Mouse (Mus musculus): ENCODE data around the gene Dyrk3.
"Not testable (repeated sequence)": the region's sequence is repeated elsewhere in the genome, so short reads cannot be mapped to it uniquely, and the experiment has no call there.

The Dyrk3 gene

DNA sequence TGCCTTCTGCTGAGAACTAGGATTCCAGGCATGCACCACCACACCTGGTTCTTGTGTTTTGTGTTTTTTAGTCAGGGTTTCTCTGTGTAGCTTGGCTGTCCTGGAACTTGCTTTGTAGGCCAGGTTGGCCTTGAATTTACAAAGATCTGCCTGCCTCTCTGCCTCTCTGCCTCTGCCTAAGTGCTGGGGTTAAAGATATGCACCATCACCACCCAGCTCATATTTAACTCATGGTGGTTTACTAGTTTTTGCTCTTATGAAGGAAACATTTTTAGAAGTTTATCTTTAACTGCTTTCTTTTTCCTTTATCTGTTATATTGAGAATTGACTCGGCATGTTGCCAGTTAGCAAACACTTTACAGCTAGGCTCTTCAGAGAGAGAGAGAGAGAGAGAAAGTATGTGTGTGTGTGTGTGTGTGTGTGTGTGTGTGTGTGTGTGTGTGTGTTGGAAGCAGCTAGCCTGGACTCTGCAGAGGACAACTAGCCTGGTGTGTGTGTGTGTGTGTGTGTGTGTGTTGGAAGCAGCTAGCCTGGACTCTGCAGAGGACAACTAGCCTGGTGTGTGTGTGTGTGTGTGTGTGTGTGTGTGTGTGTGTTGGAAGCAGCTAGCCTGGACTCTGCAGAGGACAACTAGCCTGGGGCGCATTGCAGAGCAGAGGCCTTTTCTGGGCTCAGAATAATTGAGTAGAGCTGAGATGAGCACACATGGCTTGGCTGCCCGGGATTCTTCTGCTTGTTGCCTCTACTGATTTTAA is 21.6 kb upstream of the Dyrk3 start:
- in situ Hi-C loops (cut with MboI, MseI): loop anchor here (5.0 kb wide), 1 partner anchor 37 kb away; no protein-coding TSS in a partner anchor

- in situ Hi-C loops (cut with MboI, MseI): no loop called here
Measured at GRCm38 (mm10) chr1:131155456-131155855, 17.3 kb upstream of the Dyrk3 start.

DNA sequence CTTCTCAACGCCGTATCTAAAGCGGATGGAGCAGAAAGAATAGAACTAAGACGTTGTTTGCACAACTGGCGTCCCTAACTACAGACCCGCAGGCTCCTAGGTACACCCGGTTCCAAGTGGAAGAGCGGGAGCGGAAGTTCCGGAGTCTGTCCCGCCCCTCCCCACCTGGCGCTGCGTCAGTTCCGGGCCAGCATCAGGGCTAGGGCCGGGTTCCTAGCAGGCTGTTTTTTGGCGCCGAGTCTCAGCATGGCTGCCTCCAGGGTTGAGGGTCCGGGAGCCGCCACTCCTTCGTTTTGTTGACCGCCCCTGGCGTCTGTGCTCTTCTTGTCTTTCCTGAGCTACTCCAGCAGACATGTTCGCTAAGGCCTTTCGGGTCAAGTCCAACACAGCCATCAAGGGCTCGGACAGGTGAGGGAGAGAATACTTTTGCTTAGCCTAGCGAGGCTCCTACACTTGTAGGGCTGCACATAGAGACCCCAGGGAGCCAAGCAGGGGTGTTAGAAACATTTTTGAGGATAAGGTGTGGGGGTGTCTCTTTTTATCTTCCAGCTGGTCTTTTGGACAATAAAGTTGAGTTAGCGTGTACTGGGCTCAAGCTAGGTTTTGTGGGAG is 15.0 kb upstream of the Dyrk3 start, which contains the start of gene Eif2d:
Gene Eif2d (plus strand): TSS at position 164 of the 612 bp plus-strand sequence.
- in situ Hi-C loops (cut with MboI, MseI): no loop called here

DNA sequence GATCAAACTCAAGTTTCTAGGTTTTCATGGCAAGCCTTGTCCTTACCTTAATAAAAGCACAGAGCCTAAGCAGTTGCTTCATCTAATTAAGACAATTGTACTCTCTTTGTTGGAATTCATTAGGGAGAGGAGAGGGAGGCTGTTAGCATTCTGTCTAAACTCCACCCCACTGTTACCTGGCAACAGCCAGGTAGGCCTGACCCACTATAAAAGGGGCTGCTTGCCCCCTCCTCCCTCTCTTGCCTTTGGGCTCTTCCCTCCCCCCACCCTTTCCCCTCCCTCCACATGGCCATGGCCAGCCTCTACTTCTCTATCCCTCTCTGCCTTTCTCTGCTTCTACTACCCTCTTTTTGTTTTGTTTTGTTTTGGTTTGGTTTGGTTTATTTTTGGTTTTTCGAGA is 11.4 kb upstream of the Dyrk3 start:
- in situ Hi-C loops (cut with MboI, MseI): no loop called here

DNA sequence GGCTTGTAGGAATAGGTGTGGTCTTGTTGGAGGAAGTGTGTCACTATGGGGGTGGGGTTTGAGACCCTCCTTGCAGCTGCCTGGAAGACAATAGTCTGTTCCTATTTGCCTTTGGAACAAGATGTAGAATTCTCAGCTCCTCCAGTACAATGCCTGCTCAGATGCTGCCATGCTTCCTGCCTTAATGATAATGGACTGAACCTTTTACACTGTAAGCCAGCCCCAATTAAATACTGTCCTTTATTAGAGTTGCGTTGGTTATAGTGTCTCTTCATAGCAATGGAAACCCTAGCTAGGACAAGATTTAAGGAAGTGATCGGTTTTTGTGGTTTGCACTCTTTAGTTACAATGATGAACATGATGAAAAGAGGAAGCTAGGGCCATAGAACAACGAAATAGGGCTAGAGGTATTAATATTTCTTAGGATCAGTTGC is 8.1 kb upstream of the Dyrk3 start:
- in situ Hi-C loops (cut with MboI, MseI): no loop called here

DNA sequence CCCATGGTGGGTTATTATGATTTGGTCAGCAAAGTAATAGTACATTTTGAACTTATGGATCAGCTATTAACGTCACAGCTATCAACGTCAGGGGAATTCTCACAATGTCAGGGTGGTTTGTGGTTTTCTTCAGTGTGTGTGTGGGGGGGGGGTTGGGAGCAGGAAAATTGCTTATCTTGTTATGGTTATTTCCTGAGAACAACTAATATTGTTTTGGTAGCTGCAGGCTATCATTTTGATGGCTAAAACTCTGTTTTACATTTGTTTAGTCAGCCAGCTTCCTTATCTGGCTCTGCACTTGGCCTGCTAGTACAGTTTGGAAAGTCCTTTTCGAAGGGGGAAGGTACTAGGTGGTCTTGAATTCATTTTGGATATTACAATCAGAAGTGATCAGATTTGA is 7.1 kb upstream of the Dyrk3 start:
- in situ Hi-C loops (cut with MboI, MseI): not testable (repeated sequence)

GRCm38 (mm10) chr1:131142472-131142871 is 4.3 kb upstream of the Dyrk3 start:
- in situ Hi-C loops (cut with MboI, MseI): no loop called here

DNA sequence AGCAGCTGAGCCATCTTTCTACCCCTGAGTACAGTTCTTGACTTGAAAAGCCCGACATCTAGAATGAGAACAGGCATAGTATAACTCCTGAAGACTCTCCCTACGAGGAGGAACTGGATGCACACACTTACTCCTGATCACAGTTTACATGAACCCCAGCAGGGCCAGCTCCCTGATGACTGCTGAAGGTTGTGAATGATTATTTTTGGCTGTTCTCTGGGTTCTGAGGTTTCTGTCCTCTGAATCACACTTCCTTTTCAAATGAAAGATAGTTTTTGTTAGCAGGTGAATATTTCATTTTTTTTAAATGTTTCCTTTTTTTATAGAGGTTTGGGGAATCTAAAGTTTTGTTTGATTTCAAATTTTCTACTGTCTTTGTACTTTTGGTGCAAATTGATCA is 3.3 kb upstream of the Dyrk3 start:
- in situ Hi-C loops (cut with MboI, MseI): no loop called here

GRCm38 (mm10) chr1:131139102-131140095 is 1.3 kb upstream of the Dyrk3 start:
- in situ Hi-C loops (cut with MboI, MseI): no loop called here

DNA sequence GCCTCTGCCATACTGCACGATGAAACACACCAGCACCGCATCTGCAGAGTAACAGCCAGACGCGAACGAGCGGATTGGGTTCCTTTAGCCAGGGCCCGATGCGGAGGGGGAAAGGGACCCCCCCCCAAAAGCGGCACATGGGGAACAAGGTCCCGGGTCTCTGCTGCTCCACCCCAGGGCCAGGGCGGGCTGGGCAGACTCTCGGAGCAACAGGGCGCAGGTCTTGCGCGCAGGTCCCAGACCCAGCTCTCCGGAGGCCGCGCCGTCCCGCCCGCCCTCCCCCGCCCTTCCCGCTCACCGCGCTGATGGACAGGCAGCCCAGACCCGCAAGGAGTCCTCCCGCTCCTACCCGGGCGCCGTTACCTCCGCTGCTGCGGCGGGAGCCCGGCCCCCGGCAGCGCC is 422 bp downstream of the Dyrk3 start:
- in situ Hi-C loops (cut with MboI, MseI): no loop called here

GRCm38 (mm10) chr1:131137111-131137510 is 1.0 kb downstream of the Dyrk3 start:
- in situ Hi-C loops (cut with MboI, MseI): no loop called here

DNA sequence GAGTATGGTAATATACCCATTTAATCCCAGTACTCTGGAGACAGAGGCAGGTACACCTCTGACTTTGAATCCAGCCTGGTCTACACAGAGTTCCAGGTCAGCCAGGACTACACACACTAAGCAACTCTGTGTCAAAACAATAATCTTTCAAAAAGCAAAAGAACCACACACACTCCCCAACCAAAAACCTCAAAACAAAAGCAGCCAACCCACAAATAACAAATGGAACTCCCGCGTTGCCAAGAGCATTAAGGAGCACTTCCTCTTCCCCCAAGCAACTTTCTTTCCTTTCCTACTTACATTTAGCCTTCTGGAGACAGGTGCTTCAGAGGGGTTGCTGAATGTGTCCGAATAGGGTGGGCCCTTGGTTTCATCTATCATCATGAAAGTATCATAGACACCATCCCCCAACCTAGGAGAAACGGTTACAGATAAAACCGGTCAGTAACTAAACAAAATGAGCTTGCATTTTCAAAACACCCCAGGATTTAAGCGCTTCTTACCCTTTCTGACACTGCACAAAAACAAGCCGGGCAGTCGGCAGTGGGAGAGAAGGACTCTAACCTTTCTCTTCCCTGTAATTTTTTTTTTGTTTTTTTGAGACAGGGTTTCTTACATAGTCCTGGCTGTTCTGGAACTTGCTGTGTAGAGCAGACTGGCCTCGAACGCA is 2.0 kb downstream of the Dyrk3 start:
- in situ Hi-C loops (cut with MboI, MseI): no loop called here

DNA sequence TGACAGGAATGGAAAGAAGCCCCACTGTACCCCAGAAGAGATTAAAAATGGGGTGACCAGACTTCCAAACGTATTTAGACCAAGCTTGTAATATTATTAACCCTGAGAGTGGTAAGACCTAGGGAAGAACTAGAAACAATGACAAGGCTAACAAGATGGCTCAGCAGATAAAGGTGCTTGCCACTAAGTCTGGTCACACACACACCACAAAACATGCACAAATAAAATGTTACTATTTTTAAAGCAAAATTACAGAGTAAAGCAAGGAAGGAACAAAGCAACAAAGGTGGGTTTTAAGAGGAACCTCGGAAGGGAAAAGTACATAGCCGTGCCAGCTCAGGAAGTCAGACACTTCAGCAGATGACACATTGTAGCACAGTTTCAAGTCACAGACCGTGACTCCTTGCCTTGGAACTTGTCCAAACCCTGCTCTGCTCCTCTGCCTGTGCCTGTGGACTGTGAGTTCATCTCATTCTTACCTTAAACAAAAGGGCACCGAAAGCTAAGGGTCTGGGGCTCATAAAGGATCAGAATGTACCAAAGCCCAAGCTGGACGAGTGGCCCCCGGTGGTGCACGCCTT is 3.1 kb downstream of the Dyrk3 start:
- in situ Hi-C loops (cut with MboI, MseI): no loop called here

GRCm38 (mm10) chr1:131134231-131134630 is 3.9 kb downstream of the Dyrk3 start:
- in situ Hi-C loops (cut with MboI, MseI): no loop called here

- in situ Hi-C loops (cut with MboI, MseI): no loop called here
Measured at GRCm38 (mm10) chr1:131125987-131126744, 12.0 kb downstream of the Dyrk3 start.

- in situ Hi-C loops (cut with MboI, MseI): loop anchor here (5.0 kb wide), 1 partner anchor 39 kb away; no protein-coding TSS in a partner anchor
Measured at GRCm38 (mm10) chr1:131123522-131124265, 14.4 kb downstream of the Dyrk3 start.

DNA sequence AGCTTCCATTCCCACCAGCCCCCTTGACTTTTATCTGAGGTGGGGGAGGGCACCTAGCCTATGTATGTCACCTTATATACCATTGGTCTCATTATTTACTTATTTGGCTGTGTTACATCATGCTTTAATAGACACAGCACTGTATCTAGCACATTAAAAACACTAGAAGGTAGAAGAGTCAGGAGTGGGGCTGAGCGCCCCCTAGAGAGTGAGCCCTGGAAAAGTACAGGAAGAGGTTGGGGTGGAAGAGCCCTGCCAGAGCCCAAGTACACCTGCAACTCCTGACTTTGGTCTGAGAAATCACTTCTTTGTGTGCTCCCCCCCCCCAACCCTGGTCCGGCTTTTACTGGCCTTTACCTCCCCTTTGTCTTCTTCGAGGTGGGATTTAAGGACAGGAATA is 16.2 kb downstream of the Dyrk3 start:
- in situ Hi-C loops (cut with MboI, MseI): loop anchor here (5.0 kb wide), 1 partner anchor 40 kb away; no protein-coding TSS in a partner anchor

- in situ Hi-C loops (cut with MboI, MseI): no loop called here
Measured at GRCm38 (mm10) chr1:131119026-131119425, 19.1 kb downstream of the Dyrk3 start.

GRCm38 (mm10) chr1:131118530-131118929 is 19.6 kb downstream of the Dyrk3 start:
- in situ Hi-C loops (cut with MboI, MseI): no loop called here
